Mouse (Mus musculus): ENCODE data around the gene Ppp1r14c. TPM values are rescaled to one million over a fixed set of nuclear protein-coding genes. Genes with fewer than 3 reads are reported as not detected.

Ppp1r14c gene
- polyA plus RNA-seq, 1 experiment from 2014 or later: 2.7 TPM

GRCm38 (mm10) chr10:3359531-3359930, 6.3 kb upstream of the Ppp1r14c start:
- Histone ChIP-seq H3K9me3 (ENCODE audit: control insufficient read depth, low read depth, low read length) (no peaks in the 10 kb centered on the region), H3K4me1 (ENCODE audit: control insufficient read depth, insufficient read depth, low read length) (no peaks in the 10 kb centered on the region), H3K4me3 (ENCODE audit: low read depth, low read length) (no peak overlapping the region), H3K4me2 (replicated peaks; ENCODE audit: low read depth, low read length) (no peak overlapping the region), H3K27ac (ENCODE audit: low read length) (no peak overlapping the region), H3K9ac (replicated peaks; ENCODE audit: low read depth, low read length) (no peak overlapping the region), H3K36me3 (ENCODE audit: control insufficient read depth, insufficient read depth, low read length) (no peaks in the 10 kb centered on the region), H3K27me3 (ENCODE audit: control insufficient read depth, insufficient read depth, low read length) (no peaks in the 10 kb centered on the region)
- 71% methylated on average over 1 of the region's 1 CpGs for WGBS
- ATAC-seq (ENCODE audit: insufficient number of reproducible peaks, insufficient read depth, low FRiP score, low read depth): no peak

DNA sequence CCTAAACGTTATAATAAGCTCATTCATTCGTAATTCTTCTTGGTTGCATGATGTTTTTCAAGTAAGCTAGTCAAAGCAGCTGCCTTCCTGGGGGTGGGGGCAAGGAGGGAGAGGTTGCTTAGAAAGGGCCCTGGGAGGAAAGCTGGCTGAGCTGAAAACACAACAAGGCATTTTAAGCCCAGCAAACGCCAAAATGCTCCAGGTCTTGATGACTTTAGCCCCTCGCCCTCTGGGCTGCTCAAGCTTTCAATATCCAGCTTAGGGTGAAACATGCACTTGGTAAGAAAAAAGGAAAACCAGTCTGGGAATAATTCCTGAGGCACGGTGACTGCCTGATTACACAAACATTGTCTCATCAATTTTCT, 204 bp upstream of the Ppp1r14c start:
- 32% methylated on average over 5 of the region's 5 CpGs for WGBS
- no peaks in the 10 kb centered on the region for H3K36me3 ChIP-seq (ENCODE audit: control insufficient read depth, insufficient read depth, low read length)
- peaks cover 4% of the 10 kb centered on the region; the same call in 1 of the 2 replicates for H3K27me3 ChIP-seq (ENCODE audit: control insufficient read depth, insufficient read depth, low read length)
- H3K9me3 ChIP-seq (ENCODE audit: control insufficient read depth, low read depth, low read length): no peaks in the 10 kb centered on the region
- H3K4me3 ChIP-seq (ENCODE audit: low read depth, low read length): peak overlapping the region; percentile 56
- H3K27ac ChIP-seq (ENCODE audit: low read length): no peak overlapping the region
- peaks cover 9% of the 10 kb centered on the region; the same call in 1 of the 2 replicates for H3K4me1 ChIP-seq (ENCODE audit: control insufficient read depth, insufficient read depth, low read length)
- no peak overlapping the region for H3K9ac ChIP-seq (replicated peaks; ENCODE audit: low read depth, low read length)
- ATAC-seq (ENCODE audit: insufficient number of reproducible peaks, insufficient read depth, low FRiP score, low read depth): no peak
- peak overlapping the region; percentile 98 for H3K4me2 ChIP-seq (replicated peaks; ENCODE audit: low read depth, low read length)

DNA sequence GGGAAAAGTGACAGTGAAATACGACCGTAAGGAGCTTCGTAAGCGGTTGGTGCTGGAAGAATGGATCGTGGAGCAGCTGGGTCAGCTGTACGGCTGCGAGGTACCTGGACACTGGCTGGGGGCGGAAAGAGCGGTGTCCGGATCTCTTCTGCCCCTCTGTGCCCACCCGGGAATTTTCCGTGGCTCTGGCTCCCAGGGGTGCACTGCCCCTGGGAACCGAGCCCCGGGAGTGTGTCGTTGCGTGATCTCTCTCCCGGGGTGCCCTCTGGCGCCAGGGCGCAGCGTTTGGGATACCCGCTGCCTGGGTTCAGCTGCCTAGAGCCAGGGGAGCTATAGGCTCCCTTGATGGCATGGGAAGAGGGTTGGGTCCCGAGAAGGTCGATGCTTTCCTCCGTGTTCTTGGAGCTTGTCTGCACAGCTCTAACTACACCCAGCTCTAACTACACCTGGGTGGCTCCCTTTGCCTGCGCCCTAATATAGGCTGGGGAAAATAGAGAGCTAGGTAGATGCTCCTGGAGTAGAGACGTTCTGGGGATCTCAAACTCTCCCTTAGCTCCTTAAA, 1.1 kb downstream of the Ppp1r14c start:
- Histone ChIP-seq H3K4me3 (ENCODE audit: low read depth, low read length) (peak overlapping the region; percentile 56), H3K4me1 (ENCODE audit: control insufficient read depth, insufficient read depth, low read length) (peaks cover 9% of the 10 kb centered on the region; the same call in 1 of the 2 replicates), H3K36me3 (ENCODE audit: control insufficient read depth, insufficient read depth, low read length) (no peaks in the 10 kb centered on the region), H3K27me3 (ENCODE audit: control insufficient read depth, insufficient read depth, low read length) (peaks cover 4% of the 10 kb centered on the region; the same call in 1 of the 2 replicates), H3K9me3 (ENCODE audit: control insufficient read depth, low read depth, low read length) (no peaks in the 10 kb centered on the region), H3K27ac (ENCODE audit: low read length) (no peak overlapping the region), H3K9ac (replicated peaks; ENCODE audit: low read depth, low read length) (no peak overlapping the region), H3K4me2 (replicated peaks; ENCODE audit: low read depth, low read length) (peak overlapping the region; percentile 98)
- ATAC-seq (ENCODE audit: insufficient number of reproducible peaks, insufficient read depth, low FRiP score, low read depth): no peak
- 1% methylated on average over 26 of the region's 26 CpGs for WGBS

DNA sequence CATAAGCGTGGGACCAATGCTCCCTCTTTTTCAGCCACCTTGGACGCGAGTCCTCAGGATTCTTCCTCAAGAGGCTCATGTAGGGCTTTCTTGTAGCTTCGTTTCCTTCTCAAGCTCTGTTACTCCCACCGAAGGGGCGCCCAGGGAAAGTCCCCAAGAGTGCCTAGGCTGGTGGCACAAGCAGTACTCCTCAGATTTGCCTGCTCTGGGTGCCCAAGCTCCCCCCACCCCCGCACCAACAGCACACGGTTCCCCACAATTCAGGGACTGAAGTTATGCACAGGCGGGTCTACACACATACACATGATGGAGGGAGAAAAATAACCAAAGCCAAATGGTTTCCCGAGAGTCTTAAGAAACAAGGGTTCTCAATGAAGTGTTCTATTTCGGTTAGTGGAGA, 1.6 kb downstream of the Ppp1r14c start:
- 30% methylated on average over 11 of the region's 11 CpGs for WGBS
- no peaks in the 10 kb centered on the region for H3K36me3 ChIP-seq (ENCODE audit: control insufficient read depth, insufficient read depth, low read length)
- H3K4me3 ChIP-seq (ENCODE audit: low read depth, low read length): peak overlapping the region; percentile 56; the same call in 1 of the 2 replicates
- H3K27me3 ChIP-seq (ENCODE audit: control insufficient read depth, insufficient read depth, low read length): peaks cover 4% of the 10 kb centered on the region; the same call in 1 of the 2 replicates
- peak overlapping the region; percentile 98 for H3K4me2 ChIP-seq (replicated peaks; ENCODE audit: low read depth, low read length)
- no peak for ATAC-seq (ENCODE audit: insufficient number of reproducible peaks, insufficient read depth, low FRiP score, low read depth)
- no peak overlapping the region for H3K27ac ChIP-seq (ENCODE audit: low read length)
- H3K4me1 ChIP-seq (ENCODE audit: control insufficient read depth, insufficient read depth, low read length): peaks cover 9% of the 10 kb centered on the region; the same call in 1 of the 2 replicates
- H3K9ac ChIP-seq (replicated peaks; ENCODE audit: low read depth, low read length): no peak overlapping the region
- H3K9me3 ChIP-seq (ENCODE audit: control insufficient read depth, low read depth, low read length): no peaks in the 10 kb centered on the region

- Histone ChIP-seq H3K27ac (ENCODE audit: low read length) (no peak overlapping the region), H3K9me3 (ENCODE audit: control insufficient read depth, low read depth, low read length) (no peaks in the 10 kb centered on the region), H3K9ac (replicated peaks; ENCODE audit: low read depth, low read length) (no peak overlapping the region), H3K27me3 (ENCODE audit: control insufficient read depth, insufficient read depth, low read length) (no peaks in the 10 kb centered on the region), H3K36me3 (ENCODE audit: control insufficient read depth, insufficient read depth, low read length) (no peaks in the 10 kb centered on the region), H3K4me1 (ENCODE audit: control insufficient read depth, insufficient read depth, low read length) (no peaks in the 10 kb centered on the region), H3K4me2 (replicated peaks; ENCODE audit: low read depth, low read length) (no peak overlapping the region), H3K4me3 (ENCODE audit: low read depth, low read length) (no peak overlapping the region)
- 50% methylated on average over 3 of the region's 3 CpGs for WGBS
- no peak for ATAC-seq (ENCODE audit: insufficient number of reproducible peaks, insufficient read depth, low FRiP score, low read depth)
These were observed 17.3 kb downstream of the Ppp1r14c start for GRCm38 (mm10) chr10:3383176-3383575.

DNA sequence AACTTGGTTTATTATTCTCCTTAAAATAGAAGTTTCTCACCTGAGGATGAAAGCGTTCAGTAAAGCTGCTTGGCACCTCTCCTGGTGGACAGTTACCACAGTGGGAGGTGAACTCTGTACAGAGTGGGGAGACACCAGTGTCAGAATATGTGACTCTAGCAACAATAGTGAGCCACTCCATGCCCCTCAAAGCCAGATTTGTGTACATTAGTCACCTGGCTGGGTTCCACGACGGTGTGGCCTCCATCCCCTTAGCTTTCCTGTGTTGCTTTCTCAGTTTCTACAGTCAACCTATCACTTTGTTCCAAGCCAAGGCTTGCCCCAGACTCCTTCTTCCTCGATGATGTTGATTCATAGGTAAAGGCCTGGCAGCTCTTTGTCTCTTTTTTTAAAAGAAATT, 26.4 kb downstream of the Ppp1r14c start:
- no peak for ATAC-seq (ENCODE audit: insufficient number of reproducible peaks, insufficient read depth, low FRiP score, low read depth)
- no peaks in the 10 kb centered on the region for H3K36me3 ChIP-seq (ENCODE audit: control insufficient read depth, insufficient read depth, low read length)
- H3K27ac ChIP-seq (ENCODE audit: low read length): no peak overlapping the region
- no peaks in the 10 kb centered on the region for H3K4me1 ChIP-seq (ENCODE audit: control insufficient read depth, insufficient read depth, low read length)
- H3K9me3 ChIP-seq (ENCODE audit: control insufficient read depth, low read depth, low read length): no peaks in the 10 kb centered on the region
- no peak overlapping the region for H3K9ac ChIP-seq (replicated peaks; ENCODE audit: low read depth, low read length)
- H3K4me3 ChIP-seq (ENCODE audit: low read depth, low read length): no peak overlapping the region
- no peaks in the 10 kb centered on the region for H3K27me3 ChIP-seq (ENCODE audit: control insufficient read depth, insufficient read depth, low read length)
- H3K4me2 ChIP-seq (replicated peaks; ENCODE audit: low read depth, low read length): no peak overlapping the region
- 66% methylated on average over 4 of the region's 4 CpGs for WGBS

GRCm38 (mm10) chr10:3393548-3393947, 27.7 kb downstream of the Ppp1r14c start:
- H3K4me2 ChIP-seq (replicated peaks; ENCODE audit: low read depth, low read length): no peak overlapping the region
- no peak overlapping the region for H3K9ac ChIP-seq (replicated peaks; ENCODE audit: low read depth, low read length)
- H3K4me3 ChIP-seq (ENCODE audit: low read depth, low read length): no peak overlapping the region
- H3K4me1 ChIP-seq (ENCODE audit: control insufficient read depth, insufficient read depth, low read length): no peaks in the 10 kb centered on the region
- WGBS: 96% methylated on average over 4 of the region's 4 CpGs
- H3K9me3 ChIP-seq (ENCODE audit: control insufficient read depth, low read depth, low read length): no peaks in the 10 kb centered on the region
- no peak for ATAC-seq (ENCODE audit: insufficient number of reproducible peaks, insufficient read depth, low FRiP score, low read depth)
- no peak overlapping the region for H3K27ac ChIP-seq (ENCODE audit: low read length)
- no peaks in the 10 kb centered on the region for H3K36me3 ChIP-seq (ENCODE audit: control insufficient read depth, insufficient read depth, low read length)
- no peaks in the 10 kb centered on the region for H3K27me3 ChIP-seq (ENCODE audit: control insufficient read depth, insufficient read depth, low read length)

GRCm38 (mm10) chr10:3394193-3394592, 28.3 kb downstream of the Ppp1r14c start:
- no peak for ATAC-seq (ENCODE audit: insufficient number of reproducible peaks, insufficient read depth, low FRiP score, low read depth)
- H3K9me3 ChIP-seq (ENCODE audit: control insufficient read depth, low read depth, low read length): no peaks in the 10 kb centered on the region
- H3K4me3 ChIP-seq (ENCODE audit: low read depth, low read length): no peak overlapping the region
- no peaks in the 10 kb centered on the region for H3K36me3 ChIP-seq (ENCODE audit: control insufficient read depth, insufficient read depth, low read length)
- no peaks in the 10 kb centered on the region for H3K27me3 ChIP-seq (ENCODE audit: control insufficient read depth, insufficient read depth, low read length)
- no peak overlapping the region for H3K4me2 ChIP-seq (replicated peaks; ENCODE audit: low read depth, low read length)
- H3K9ac ChIP-seq (replicated peaks; ENCODE audit: low read depth, low read length): no peak overlapping the region
- H3K27ac ChIP-seq (ENCODE audit: low read length): no peak overlapping the region
- WGBS: 80% methylated on average over 5 of the region's 5 CpGs
- H3K4me1 ChIP-seq (ENCODE audit: control insufficient read depth, insufficient read depth, low read length): no peaks in the 10 kb centered on the region

- no peak overlapping the region for H3K9ac ChIP-seq (replicated peaks; ENCODE audit: low read depth, low read length)
- WGBS: 76% methylated on average over 4 of the region's 4 CpGs
- ATAC-seq (ENCODE audit: insufficient number of reproducible peaks, insufficient read depth, low FRiP score, low read depth): no peak
These were observed 28.9 kb downstream of the Ppp1r14c start for GRCm38 (mm10) chr10:3394671-3395288.

More at GRCm38 (mm10) chr10:3394671-3395288, 28.9 kb downstream of the Ppp1r14c start:
- H3K27me3 ChIP-seq (ENCODE audit: control insufficient read depth, insufficient read depth, low read length): no peaks in the 10 kb centered on the region
- no peaks in the 10 kb centered on the region for H3K36me3 ChIP-seq (ENCODE audit: control insufficient read depth, insufficient read depth, low read length)
- H3K4me2 ChIP-seq (replicated peaks; ENCODE audit: low read depth, low read length): no peak overlapping the region
- H3K27ac ChIP-seq (ENCODE audit: low read length): no peak overlapping the region
- H3K4me1 ChIP-seq (ENCODE audit: control insufficient read depth, insufficient read depth, low read length): no peaks in the 10 kb centered on the region
- H3K4me3 ChIP-seq (ENCODE audit: low read depth, low read length): no peak overlapping the region
- H3K9me3 ChIP-seq (ENCODE audit: control insufficient read depth, low read depth, low read length): no peaks in the 10 kb centered on the region

Measured in stomach, embryonic 14.5 days (tissue).